Mouse (Mus musculus) cerebellum, adult 2 months (tissue): ENCODE data around the gene Gm3854.

ENCODE experiments used
- CTCF ChIP-seq: fragments of 200-500 bp; IDR thresholded peaks from 2 replicates; pipeline ENCODE4 v1.5.1; 2011; ENCODE audit warnings: low read depth, mild to moderate bottlenecking, control low read depth, low read length, moderate library complexity, borderline replicate concordance; ENCODE audit not compliant: insufficient read depth
- POLR2A ChIP-seq: fragments of 200-500 bp; IDR thresholded peaks from 2 replicates; pipeline ENCODE4 v1.6.1; 2011; ENCODE audit warnings: low read length, control low read depth, borderline replicate concordance; ENCODE audit not compliant: insufficient read depth

DNA sequence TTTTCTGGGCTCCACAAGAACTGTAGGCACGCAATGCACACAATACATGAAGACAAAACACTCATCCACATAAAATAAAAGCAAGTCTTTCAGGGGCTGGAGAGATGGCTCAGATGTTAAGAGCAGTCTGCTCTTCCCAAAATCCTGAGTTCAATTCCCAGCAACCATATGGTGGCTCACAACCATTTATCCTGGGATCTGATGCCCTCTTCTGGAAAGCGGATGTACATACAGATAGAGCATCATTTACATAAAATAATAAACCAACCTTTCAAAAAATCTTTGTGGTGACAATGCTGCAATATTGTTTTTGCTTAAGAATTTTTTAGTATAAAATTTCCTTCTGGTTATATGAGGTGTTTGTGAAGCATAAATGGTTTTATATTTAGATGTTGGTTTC lies 37.9 kb downstream of the Gm3854 start:
- no peak for TF ChIP-seq CTCF
- TF ChIP-seq POLR2A, result no peak
